Mouse (Mus musculus) hindlimb bud, embryonic 11.5 days (tissue): ENCODE data around the gene Suv39h1.
A peak's percentile ranks its signal among the peaks of the same experiment; 100 is the strongest.
"Not testable (repeated sequence)": the region's sequence is repeated elsewhere in the genome, so short reads cannot be mapped to it uniquely, and the experiment has no call there.

Source experiments
- DNase-seq: peaks from one replicate; pipeline ENCODE4 v3.0.0-alpha.2; 2012; ENCODE audit warnings: low read depth, low spot score; ENCODE audit errors: extremely low spot score

Suv39h1 gene

DNA sequence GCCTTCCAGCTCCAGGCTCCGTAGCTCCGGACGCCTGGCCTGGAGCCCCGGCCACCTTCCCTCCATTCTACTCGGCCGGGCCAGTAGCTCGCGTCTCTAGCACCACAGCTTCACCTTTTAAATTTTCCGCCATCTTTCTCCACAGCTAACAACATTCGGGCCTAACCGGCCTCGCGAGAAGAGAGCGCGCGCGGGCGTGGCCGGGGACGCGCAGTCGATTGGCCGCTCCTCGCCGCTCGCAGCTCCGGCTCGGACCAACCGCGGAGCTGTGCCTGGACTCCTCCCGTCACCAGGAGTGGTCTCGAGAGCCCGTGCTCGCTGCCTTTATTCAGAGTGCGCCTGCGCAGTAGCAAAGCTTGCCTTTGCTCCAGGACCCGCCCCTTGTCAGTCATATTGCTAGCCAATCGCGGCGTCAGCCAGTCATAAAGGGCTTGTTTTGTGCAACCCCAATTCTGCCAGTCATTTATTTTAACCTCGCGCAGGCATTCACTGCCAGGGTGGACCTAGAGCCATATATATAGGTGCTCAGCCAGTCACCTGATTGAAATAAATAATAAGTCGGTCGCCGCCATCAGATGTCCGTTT, at the start of gene Suv39h1:
Gene Suv39h1, minus strand, starts transcription at position 331 of the 585 bp plus-strand sequence.
- peak; percentile 62 for DNase-seq

DNA sequence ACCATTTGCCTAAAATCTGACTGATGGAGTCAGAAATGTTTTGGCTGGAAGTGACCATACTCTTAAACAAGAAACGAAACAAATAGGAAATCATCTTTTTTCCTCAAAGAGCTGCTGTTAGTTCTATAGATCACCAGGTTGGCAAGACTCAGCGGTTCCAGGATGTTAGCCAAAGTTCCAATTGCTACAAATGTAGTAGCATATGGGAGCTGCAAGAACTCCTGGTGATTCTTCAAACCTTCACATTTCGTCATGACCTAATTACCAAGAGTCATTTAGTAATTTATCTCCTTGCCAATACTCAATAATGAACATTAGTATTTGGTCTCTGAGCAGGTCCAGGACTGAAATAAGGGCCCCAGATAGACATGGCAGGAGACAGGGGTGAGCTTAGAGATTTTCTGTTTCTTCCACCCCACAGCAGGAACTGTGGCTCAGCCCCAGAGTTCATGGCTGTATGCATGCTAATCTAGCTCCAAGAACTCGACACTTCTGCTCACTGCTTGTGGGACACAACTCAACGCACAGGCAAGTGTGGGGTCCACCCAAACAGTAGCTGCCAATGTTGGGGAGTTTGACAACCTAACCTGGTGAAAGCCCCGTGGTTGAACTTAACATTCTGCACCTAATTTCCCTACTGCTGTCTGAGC, 49.4 kb upstream of the Suv39h1 start:
- no peak for DNase-seq

DNA sequence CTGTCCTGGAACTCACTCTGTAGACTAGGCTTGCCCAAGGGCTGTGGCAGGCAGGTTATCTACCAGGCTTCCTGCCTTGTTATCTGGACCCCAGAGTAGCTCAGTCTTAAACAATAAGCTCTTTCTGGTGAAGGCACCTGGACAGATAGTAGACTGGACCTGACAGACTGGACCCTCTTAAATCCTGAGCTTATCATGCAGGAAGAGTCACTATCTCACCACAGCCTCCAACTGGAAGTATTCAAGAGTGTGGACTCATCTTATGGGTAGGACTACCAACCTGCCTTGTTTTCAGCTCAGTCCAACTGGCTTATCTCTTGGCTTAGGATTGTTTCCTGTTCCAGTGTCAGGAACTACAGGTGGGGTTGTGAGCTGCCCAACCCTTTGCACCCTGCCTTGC, 42.7 kb upstream of the Suv39h1 start:
- no peak for DNase-seq

DNA sequence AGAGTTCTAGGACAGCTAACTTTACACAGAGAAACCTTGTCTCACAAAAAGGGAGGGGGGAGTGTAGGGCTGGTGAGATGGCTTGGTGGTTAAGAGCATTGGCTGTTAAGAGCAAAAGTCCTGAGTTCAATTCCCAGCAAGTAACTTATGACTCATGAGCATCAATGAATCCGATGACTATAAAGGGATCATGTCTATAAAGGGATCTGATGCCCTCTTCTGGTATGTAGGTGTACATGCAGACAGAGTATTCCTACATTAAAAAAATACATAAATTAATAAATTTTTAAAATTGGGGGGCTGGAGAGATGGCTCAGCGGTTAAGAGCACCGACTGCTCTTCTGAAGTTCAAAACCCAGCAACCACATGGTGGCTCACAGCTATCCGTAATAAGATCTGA, 40.7 kb upstream of the Suv39h1 start:
- no peak for DNase-seq

DNA sequence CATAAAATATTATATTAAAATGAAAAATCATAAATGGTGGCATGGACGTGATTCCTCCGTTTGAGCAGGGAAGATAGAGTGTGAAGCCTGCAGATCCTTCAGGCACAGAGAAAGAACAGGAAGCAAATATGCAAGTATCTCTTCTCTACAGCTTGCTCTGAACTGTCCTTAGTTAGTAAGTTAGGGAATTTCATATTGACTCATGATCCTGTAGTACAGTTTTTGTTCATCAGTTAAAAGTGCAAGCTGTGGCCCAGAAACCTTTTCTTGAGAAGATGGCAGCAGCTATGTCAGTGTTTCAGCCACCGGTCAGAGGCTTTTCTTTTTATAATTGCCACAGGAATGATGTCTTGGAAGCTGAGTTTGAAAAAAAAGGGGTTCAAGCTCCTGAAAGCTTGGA, 30.5 kb upstream of the Suv39h1 start:
- no peak for DNase-seq

DNA sequence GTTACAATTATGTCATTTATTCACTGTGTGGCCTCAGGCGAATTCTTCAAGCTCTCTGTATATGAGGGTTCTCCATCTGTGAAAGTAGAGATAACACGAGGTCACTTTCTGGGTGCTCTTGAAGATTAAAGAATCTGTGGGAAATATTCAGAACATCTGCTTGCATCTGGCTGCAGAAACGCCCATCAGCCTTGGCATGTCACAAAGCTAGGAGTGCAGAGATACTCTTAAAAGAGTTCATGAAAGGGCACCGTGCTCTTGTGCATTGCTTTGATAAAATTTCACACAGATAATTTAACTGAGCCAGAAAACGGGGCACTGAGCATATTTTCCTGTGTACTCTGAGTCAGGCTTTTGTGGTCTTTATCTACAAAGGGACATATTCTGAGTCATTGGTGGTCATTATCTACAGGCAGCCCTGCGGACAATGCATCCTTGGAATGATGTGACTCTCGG, 27.7 kb upstream of the Suv39h1 start:
- DNase-seq, result no peak

DNA sequence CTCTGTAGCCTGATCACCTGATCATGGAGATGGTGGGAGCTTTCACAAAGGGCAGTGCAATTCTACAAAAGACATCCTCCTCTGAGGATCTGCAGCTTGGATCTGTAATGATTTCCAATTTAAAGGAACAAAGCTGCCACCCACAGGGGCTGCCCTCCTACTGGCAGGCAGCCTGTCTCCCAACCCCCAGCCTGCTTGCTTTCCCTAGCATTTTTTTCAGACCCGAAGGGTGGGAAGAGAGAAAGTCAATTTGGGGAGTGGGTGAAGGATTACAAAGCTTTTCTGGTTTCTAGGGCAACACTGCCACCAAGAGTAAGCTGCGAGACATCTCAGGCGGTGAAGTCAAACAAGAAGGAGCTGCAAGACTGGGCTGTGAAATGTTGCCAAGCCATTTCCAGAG, 26.5 kb upstream of the Suv39h1 start:
- DNase-seq, result peak; percentile 61

DNA sequence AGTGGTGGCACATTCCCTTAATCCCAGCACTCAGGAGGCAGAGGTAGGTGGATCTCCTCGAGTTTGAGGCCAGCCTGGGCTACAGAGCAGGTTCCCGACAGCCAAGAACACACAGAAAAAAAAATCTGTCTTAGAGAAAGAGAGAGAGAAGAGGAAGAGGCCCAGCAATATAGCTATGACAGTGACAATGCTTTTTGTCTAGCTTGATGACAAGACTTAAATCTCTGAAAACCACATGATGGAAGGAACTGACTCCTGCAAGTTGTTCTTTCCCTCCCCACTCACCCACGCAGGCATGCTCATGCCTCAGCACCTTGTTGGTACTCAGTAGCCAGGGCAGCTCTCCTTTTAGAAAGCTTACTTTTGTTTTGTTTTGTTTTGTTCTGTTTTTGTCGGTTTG, 24.9 kb upstream of the Suv39h1 start:
- no peak for DNase-seq

DNA sequence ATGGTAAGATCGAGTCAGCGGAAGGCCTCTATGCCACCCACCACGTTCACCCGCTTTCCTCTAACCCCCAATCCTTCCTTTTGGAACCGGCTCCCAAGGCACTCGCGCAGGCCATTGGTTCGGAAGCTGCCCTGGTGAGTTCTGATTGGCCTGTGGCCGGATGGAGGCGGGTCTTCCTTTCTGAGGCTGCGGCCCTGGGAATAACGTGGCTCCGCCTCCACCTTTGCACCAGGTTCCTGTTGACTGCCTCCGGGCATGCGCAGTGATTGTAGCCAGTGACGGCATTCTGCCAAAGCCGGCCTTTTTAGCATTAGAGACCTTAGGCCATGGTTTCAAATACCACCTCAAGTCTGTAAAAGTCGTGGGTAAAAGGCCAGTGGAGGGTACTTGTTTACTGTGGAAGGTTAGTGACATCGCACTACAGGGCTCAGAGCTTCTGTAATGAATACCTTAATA, 22.3 kb upstream of the Suv39h1 start:
- DNase-seq, result peak; percentile 77

DNA sequence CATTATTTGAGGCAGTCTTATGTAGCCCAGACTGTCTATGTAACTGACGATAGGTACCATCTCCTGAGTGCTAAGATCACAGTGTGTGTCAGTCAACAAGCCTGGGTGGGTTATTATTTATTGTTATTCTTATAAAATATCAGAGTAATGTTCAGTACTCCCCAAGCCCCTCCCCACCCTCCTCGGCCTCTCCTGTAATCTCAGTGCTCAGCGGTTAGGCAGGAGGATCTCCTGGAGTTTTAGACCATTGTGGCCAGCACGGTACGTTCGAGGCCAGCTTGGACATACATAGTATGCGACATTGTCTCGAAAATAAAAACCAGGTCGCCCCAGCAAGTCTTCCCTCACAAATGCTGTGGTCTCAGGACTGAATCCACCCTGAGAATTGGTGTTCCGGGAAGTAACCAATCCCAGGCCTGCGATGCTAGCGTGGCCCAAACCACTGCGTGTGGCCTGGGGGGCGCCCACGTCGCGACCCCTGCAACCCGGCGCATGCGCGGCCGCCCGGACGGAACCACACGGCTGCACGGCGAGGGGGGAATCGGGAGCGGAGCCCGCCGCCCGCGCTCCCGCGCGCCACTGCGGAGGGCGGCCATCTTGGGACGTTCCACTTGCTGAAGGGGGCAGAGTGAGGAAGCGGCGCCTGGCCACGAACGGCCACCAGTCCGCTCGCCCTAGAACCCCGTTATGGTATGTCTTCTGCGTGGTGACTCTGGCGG, 21.7 kb upstream of the Suv39h1 start:
- DNase-seq, result not testable (repeated sequence)

DNA sequence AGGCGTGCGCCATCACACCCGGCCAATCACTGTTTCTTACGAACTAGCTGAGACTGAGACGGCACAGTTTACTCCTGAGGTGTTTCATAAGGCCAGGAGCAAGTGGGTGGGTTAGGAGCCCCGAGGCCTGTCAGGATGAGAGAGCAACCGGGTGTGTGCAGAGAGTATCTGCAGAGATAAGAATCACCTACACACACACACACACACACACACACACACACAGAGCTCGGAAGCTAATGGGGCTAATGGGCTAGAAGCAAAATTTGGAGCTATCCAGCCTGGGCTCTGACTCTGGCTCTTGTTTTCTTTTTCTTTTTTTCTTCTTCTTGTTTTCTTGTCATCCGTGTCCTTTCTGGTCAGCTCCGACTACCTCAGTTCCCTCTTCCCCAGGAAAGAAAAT, 21.0 kb upstream of the Suv39h1 start:
- no peak for DNase-seq

DNA sequence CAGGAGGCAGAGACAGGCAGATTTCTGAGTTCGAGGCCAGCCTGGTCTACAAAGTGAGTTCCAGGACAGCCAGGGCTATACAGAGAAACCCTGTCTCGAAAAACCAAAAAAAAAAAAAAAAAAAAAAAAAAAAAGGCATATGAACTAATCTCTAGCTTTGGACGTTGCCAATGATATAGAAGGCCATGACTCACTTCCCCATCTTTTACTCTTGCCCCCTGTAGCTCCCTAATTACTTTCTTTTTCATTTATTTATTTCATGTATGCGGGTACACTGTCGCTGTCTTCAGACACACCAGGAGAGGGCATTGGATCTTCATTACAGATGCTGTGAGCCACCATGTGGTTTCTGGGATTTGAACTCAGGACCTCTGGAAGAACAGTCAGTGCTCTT, 16.4 kb upstream of the Suv39h1 start:
- DNase-seq, result not testable (repeated sequence)

DNA sequence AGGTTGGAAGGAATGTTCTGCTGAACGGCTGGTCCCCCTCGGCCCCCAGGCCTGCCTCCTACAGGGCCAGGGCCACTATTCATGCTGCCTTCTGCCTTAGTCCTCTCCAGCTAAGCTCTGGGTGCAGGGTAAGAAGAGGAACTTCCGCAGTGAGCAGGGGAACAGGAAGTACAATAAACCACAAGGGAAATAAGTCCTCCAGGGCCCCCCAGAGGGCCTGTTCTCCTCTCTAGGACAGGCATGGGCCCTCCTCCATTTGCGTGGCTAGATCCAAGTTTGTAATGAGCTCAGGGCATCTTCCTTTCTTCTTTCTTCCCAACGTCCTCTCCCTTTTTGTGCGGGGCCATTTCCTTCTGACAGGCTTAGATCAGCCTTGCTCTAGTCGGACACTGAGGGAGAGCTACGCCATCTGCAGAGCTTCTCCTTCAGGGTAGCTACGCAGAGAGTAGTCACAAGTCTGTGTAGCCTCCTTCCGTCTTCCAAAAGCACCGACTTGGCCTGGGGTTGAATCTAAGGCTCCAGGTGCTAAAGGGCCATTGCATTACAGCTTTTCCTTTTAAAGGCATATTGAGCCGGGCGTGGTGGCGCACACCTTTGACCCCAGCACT, 15.9 kb upstream of the Suv39h1 start, which contains the start of gene Was:
Gene Was, minus strand, starts transcription at position 153 of the 608 bp plus-strand sequence.
- DNase-seq, result no peak

DNA sequence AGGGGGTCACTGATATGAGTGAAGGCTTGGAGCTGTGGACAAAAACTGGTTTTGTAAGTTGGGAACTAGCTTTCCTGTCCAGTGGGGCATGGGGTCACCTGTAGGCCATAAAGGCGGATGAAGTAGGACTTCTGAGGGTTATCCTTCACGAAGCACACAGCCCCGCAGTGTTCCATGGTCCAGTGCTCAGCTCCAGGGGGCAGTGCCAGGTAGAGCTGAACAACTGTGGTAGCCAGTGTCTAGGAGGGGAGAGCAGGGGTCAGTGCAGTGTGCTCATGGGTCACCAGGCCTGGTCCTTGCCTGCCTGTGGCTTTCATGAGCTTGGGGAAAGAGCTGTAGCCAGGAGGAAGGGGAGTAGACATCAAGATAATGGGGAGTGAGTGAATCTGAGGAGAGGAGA, 15.2 kb upstream of the Suv39h1 start:
- no peak for DNase-seq

DNA sequence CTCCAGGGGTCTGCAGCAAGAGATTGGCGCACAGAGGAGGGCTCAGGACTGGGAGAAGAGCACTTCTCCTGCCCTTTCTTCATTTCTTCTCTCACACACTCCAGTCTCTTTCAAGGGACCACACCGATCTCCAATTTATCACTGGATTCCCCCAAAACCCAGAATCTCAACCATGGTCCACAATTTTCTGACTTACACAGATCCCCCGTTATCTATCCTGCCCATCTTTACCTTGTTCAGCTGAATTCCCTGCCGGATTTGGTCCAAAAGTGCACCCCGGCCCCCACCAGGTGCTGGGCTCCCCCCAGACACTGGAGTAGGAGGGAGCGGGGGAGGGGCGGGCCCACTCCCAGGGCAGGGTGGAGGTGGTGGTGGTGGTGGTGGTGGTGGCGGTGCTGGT, 11.1 kb upstream of the Suv39h1 start:
- no peak for DNase-seq

DNA sequence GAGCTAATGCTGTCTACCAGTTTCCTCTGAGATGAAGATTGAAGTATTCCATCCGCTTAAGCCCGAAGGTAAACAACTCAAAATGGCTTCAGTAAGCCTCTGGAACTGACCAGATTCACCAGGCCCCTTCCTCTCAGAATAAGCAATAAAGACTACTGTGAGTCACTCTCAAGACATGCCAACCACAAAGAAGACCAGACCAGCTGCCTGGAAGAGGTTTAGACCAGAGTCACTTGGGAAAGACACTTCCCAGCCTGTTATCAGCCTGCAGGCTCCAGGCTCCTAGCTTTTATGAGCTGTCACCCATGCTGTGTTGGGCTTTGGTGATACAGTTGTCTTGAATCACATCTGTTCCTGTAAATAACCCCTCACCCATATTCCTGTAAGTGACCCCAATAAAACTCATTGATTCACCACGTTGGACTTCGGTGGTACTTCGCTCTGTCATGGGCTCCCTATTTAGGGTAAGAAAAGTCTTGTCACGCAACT, 10.3 kb upstream of the Suv39h1 start:
- no peak for DNase-seq

DNA sequence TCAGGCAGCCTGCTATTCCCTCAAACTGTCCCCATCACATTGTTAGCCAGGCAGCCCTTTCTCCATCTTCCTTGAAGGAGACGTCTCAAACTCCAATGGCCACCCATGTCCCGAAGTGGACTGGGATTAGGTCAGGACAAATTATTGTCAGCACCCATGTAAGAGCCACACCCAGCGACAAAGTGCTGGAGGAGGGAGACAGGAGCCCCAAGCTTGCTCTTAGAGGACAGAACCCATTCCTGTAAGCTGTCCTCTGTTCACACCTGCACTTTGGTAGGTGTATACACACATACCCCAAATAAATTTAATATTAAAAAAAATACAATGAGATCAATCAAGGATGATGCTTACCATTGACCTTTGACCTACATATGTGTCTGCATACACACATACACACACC, 544 bp upstream of the Suv39h1 start:
- no peak for DNase-seq

DNA sequence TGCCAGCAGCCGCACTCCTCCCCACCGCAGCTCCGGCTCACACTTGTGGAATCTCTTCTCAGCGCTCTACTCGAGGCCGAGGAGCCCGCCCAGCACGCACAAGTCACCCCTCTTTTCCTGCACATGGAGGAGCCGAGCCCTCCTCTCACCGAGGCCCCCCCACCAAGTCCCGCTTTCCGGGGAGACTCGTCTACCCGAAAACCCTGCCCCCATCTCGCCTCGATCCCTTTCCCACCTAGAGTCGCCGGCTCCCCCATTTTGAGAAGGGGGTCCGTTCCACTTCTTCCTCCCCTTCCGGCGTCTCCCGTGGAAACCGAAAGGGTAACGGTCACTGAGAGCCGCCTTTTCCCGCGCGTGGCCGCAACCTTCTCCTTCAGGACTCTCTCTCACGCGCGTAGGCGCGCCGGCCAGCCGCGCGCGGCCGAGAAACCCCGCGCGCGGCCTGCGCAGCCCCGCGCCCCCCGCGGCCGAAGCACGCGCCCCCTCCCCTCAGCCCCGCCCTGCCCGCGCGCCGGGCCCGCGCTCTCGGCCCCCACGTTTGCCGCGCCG, 605 bp downstream of the Suv39h1 start:
- no peak for DNase-seq

DNA sequence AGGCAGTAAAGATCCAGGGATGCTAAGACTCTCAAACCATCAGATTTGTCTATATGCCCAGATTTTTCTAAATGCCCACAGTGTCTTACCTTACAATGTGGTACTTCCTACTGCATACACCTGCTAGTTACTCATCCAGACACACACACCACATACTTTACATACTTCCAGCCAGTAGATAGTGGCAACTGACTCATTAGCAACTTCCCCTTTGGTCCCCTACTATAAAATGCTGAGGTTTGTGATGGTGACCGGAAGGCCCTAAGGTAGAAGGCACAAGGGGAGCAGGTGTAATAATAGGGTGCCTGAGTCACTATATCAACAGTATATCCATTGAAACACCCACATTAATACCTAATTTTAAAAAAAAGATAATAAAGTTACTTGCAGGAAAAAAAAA, 5.4 kb downstream of the Suv39h1 start:
- DNase-seq, result no peak

DNA sequence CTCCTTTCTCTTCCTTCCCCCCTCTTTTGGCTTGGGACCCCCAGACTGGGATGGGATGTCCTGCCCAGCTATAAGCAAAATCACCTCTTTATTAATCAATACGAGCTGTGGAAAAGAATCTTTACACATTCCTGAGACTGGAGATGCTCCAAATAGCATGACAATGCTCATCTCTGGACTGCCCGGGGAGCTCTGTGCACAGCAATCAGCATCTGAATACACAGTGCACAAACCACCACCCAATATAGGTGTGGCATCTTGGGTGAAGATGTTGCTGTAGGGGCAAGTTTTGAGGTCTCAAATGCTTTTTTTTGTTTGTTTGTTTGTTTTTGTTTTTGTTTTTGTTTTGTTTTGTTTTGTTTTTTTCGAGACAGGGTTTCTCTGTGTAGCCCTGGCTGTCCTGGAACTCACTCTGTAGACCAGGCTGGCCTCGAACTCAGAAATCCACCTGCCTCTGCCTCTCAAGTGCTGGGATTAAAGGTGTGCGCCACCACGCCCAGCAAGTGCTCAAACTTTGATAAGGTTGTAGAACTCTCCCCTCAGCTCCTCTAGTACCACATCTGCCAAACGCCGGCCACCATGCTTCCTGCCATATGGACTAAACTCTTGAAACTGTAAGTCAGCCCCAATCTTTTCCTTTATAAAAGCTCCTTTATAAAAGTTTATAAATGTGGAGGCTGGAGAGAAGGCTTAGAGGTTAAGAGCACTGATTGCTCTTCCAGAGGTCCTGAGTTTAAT, 23.3 kb downstream of the Suv39h1 start:
- DNase-seq, result not testable (repeated sequence)

DNA sequence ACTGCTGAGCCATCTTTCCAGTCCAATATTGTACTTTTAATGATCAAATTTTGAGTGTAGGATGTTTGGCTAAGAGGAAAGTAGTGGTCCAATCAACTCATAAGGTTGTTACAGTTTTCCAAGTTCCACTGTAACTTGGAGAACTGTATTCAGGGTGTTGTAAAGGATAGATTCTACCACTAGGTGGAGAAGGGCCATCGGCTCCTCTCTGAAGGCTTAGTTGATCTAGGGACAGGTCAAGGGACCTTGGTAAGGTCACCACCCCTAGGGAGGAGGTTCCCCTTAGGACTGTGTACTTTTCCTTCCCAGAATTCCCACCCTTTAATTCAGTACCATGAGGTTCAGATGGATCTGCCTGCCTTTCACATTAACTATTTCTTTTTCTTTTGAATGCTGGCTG, 41.6 kb downstream of the Suv39h1 start:
- DNase-seq, result no peak
